Mouse (Mus musculus) neural tube, embryonic 11.5 days (tissue): ENCODE results near the gene Gng8. TPM values are rescaled to one million over a fixed set of nuclear protein-coding genes. Genes with fewer than 3 reads are reported as not detected.

Source experiments
- ATAC-seq: fragments of 200-750 bp; cut with Nextera tagmentation; 2 replicates; pipeline ENCODE4 v1.8.0; 2017; ENCODE audit warnings: moderate number of reproducible peaks, mild to moderate bottlenecking, moderate TSS enrichment, moderate library complexity; ENCODE audit not compliant: insufficient read depth, low FRiP score, low TSS enrichment
- DNase-seq: peaks from one replicate; pipeline ENCODE4 v3.0.0-alpha.2; 2015; ENCODE audit warnings: low spot score
- H3K27ac ChIP-seq: fragments of 300-500 bp; sonication (generic); 2 replicates; pipeline ENCODE4 v1.5.1; 2014; ENCODE audit warnings: low read depth, mild to moderate bottlenecking, low read length
- H3K27me3 ChIP-seq: fragments of 300-500 bp; sonication (generic); 2 replicates; pipeline ENCODE4 v1.6.1; 2014; ENCODE audit warnings: mild to moderate bottlenecking, low read length, mixed read lengths; ENCODE audit not compliant: control insufficient read depth, insufficient read depth
- H3K36me3 ChIP-seq: fragments of 300-500 bp; sonication (generic); 2 replicates; pipeline ENCODE4 v1.6.1; 2014; ENCODE audit warnings: mild to moderate bottlenecking, low read length, moderate library complexity, mixed read lengths; ENCODE audit not compliant: control insufficient read depth, insufficient read depth
- H3K4me1 ChIP-seq: fragments of 300-500 bp; sonication (generic); 2 replicates; pipeline ENCODE4 v1.6.1; 2014; ENCODE audit warnings: low read length, mixed read lengths; ENCODE audit not compliant: control insufficient read depth, insufficient read depth
- H3K4me2 ChIP-seq: fragments of 300-500 bp; sonication (generic); 2 replicates; pipeline ENCODE4 v1.6.1; 2014; ENCODE audit warnings: low read depth, mild to moderate bottlenecking, moderate library complexity
- H3K4me3 ChIP-seq: fragments of 300-500 bp; sonication (generic); 2 replicates; pipeline ENCODE4 v1.5.1; 2014; ENCODE audit warnings: low read depth, low read length
- H3K9ac ChIP-seq: fragments of 300-500 bp; sonication (generic); 2 replicates; pipeline ENCODE4 v1.6.1; 2014; ENCODE audit warnings: mild to moderate bottlenecking, low read length
- H3K9me3 ChIP-seq: fragments of 300-500 bp; sonication (generic); 2 replicates; pipeline ENCODE4 v1.6.1; 2016; ENCODE audit warnings: low read length; ENCODE audit not compliant: control insufficient read depth
- WGBS: fragments of 180-500 bp; shearing (Covaris S2); extraction: QIAGEN DNeasy Blood & Tissue Kit; methylation state at CpG from one replicate; pipeline ENCODE4 v1.1.7; 2014; 5-methylcytosine and 5-hydroxymethylcytosine counted together
- polyA plus RNA-seq: library from polyadenylated mRNA; unstranded; fragments of >200 nt; fragmentation: Nextera tagmentation; extraction: Ambion mirVana; gene quantifications from 2 replicates; pipeline ENCODE4 v1.2.1, GENCODE M21; 2014

Gene Gng8
- polyA plus RNA-seq, 1 experiment from 2014 or later, result 7.2 TPM

DNA sequence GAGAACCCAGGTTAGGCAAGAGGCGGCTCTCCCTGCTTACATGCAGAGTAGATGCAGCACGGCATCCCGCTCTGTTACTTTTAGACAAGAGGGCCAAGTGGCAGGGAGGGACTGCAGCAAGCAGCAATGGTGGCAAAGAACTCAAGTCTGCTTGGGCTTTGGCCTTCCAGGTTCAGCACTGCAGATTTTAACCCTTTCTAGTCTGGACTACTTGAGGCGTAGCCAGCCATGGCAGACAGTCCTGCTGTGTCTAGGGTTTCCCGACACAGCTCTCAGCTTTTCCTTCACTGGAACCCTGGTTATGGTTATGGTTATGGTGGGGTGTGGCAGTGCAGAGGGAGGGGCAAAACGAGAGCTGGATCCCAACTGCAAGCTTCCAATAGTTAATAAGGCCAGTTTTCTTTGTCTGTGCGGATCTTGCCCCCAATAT lies 28.6 kb downstream of the Gng8 start:
- H3K9me3 ChIP-seq, result no peaks in the 10 kb centered on the region
- H3K4me3 ChIP-seq, result no peak overlapping the region
- H3K9ac ChIP-seq, result no peak overlapping the region
- no peak overlapping the region for H3K4me2 ChIP-seq
- H3K4me1 ChIP-seq, result peaks cover 22% of the 10 kb centered on the region
- DNase-seq (no peak), ATAC-seq (no peak)
- H3K36me3 ChIP-seq, result peaks cover 24% of the 10 kb centered on the region
- no peak overlapping the region for H3K27ac ChIP-seq
- H3K27me3 ChIP-seq, result no peaks in the 10 kb centered on the region
- 88% methylated on average over 7 of the region's 7 CpGs for WGBS

- ATAC-seq, result no peak
- H3K4me2 ChIP-seq, result peak overlapping the region; percentile 90
- no peaks in the 10 kb centered on the region for H3K9me3 ChIP-seq
- DNase-seq, result no peak
- H3K27ac ChIP-seq, result peak overlapping the region; percentile 78
- H3K9ac ChIP-seq, result peak overlapping the region; percentile 47
- H3K4me3 ChIP-seq, result peak overlapping the region; percentile 89
- H3K36me3 ChIP-seq, result peaks cover 19% of the 10 kb centered on the region
- no peaks in the 10 kb centered on the region for H3K27me3 ChIP-seq
- H3K4me1 ChIP-seq, result peaks cover 22% of the 10 kb centered on the region
- 48% methylated on average over 21 of the region's 21 CpGs for WGBS
Observed at GRCm38 (mm10) chr7:16920818-16921791, 29.5 kb downstream of the Gng8 start.

GRCm38 (mm10) chr7:16921881-16922335 lies 30.3 kb downstream of the Gng8 start:
- Histone ChIP-seq H3K36me3 (peaks cover 14% of the 10 kb centered on the region), H3K4me1 (peaks cover 22% of the 10 kb centered on the region), H3K9ac (peak overlapping the region; percentile 91), H3K4me3 (peak overlapping the region; percentile 89), H3K27ac (peak overlapping the region; percentile 78), H3K27me3 (no peaks in the 10 kb centered on the region), H3K9me3 (no peaks in the 10 kb centered on the region), H3K4me2 (peak overlapping the region; percentile 90)
- no peak for DNase-seq
- 60% methylated on average over 6 of the region's 6 CpGs for WGBS
- ATAC-seq, result no peak

GRCm38 (mm10) chr7:16922360-16922973 lies 30.9 kb downstream of the Gng8 start:
- WGBS, result 55% methylated on average over 10 of the region's 10 CpGs
- peak overlapping the region; percentile 89 for H3K4me3 ChIP-seq
- no peaks in the 10 kb centered on the region for H3K9me3 ChIP-seq
- H3K36me3 ChIP-seq, result peaks cover 9% of the 10 kb centered on the region; the same call in 1 of the 2 replicates
- H3K27ac ChIP-seq, result no peak overlapping the region
- DNase-seq (no peak), ATAC-seq (no peak)
- H3K4me2 ChIP-seq, result peak overlapping the region; percentile 90
- peaks cover 22% of the 10 kb centered on the region for H3K4me1 ChIP-seq
- H3K9ac ChIP-seq, result peak overlapping the region; percentile 91
- H3K27me3 ChIP-seq, result no peaks in the 10 kb centered on the region

DNA sequence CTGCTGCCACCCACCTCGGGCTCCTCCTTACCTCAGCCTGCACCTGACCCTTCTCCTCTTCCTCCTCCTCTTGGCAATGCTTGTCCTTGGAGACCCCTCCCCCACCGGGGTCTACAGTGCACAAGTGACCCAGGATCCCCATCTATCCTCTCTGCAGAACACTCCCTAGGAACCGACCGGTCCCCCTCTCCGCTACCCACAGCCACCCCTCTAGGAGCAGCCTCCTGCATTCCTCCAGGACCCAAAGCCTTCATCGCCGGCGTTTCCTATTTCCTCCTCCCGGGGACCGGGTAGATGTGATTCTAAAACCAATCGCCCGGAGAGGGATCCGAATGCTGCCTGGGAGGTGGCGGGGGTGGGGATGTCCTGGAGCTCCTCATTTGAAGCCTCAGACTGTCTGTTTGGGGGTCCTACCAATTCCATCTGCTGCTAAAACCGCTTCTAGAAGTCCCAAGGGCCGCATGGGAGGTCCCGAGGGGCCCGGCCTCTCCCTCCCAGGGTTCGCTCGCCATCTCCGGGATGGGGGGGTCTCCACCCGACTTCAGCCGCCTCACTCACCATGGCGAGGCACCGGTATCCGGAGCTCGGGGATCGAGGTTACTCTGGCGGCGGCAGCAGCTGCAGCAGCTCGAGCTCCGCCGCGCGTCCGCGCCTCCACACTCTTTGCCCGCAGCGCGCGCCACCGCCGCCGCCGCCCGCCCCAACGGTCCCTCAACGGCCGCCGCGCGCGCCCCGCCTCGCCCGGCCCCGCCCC lies 31.9 kb downstream of the Gng8 start:
- peak overlapping the region; percentile 91 for H3K9ac ChIP-seq
- peaks cover 3% of the 10 kb centered on the region; the same call in 1 of the 2 replicates for H3K36me3 ChIP-seq
- peak overlapping the region; percentile 90 for H3K4me2 ChIP-seq
- peaks cover 22% of the 10 kb centered on the region for H3K4me1 ChIP-seq
- peak overlapping the region; percentile 90 for H3K27ac ChIP-seq
- H3K9me3 ChIP-seq, result no peaks in the 10 kb centered on the region
- ATAC-seq, result peak; percentile 65
- H3K27me3 ChIP-seq, result no peaks in the 10 kb centered on the region
- H3K4me3 ChIP-seq, result peak overlapping the region; percentile 89
- DNase-seq, result no peak
- under 1% methylated on average over 54 of the region's 57 CpGs for WGBS

DNA sequence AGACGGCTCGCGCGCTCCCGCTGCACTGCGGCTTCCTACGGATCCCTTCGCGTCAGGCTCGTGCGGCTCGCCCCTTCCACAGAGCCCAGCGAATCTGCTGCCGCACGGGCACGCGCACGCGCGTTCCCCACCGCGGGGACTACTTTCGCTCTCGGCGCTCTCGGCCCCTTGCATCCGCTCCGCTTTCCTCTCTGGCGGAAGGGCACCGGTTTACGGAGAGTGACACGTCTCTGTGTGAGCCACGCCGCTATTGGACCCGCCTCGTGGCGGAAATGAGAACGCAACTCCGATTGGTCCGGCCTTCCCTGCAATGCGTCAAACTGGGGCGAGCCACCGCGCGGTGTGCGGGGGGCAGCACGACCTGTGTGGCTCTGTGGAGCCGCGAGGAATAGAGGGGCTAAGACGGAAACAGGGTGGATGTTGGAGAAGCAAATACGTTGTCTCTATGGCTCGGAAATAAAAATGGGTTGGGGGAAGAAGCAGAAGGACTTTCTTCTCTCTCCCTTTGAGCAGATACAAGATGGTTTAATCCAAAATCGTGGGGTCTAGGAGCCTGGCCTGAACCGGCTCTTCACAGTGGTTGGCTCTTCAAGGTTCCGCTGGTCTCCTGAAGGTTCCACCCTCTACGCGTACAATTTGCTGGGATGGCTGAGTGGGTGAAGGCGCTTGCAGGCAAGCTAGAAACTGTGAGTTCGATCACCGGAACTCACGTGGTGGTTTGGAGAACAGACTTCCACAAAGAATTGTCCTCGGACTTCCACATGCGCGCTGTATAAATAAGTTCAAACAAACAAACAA lies 32.6 kb downstream of the Gng8 start, which contains the start of gene Calm3:
Gene Calm3 (minus strand): TSS at position 78 of the 798 bp plus-strand sequence.
- no peaks in the 10 kb centered on the region for H3K9me3 ChIP-seq
- ATAC-seq, result peak; percentile 91
- H3K36me3 ChIP-seq, result no peaks in the 10 kb centered on the region
- no peaks in the 10 kb centered on the region for H3K27me3 ChIP-seq
- peak; percentile 100 for DNase-seq
- peak within 1 kb of the TSS; percentile 90 for H3K27ac ChIP-seq
- H3K4me1 ChIP-seq, result peaks cover 22% of the 10 kb centered on the region
- H3K4me3 ChIP-seq, result peak within 1 kb of the TSS; percentile 89
- H3K9ac ChIP-seq, result peak within 1 kb of the TSS; percentile 91
- 2% methylated on average over 63 of the region's 64 CpGs for WGBS
- peak within 1 kb of the TSS; percentile 90 for H3K4me2 ChIP-seq

DNA sequence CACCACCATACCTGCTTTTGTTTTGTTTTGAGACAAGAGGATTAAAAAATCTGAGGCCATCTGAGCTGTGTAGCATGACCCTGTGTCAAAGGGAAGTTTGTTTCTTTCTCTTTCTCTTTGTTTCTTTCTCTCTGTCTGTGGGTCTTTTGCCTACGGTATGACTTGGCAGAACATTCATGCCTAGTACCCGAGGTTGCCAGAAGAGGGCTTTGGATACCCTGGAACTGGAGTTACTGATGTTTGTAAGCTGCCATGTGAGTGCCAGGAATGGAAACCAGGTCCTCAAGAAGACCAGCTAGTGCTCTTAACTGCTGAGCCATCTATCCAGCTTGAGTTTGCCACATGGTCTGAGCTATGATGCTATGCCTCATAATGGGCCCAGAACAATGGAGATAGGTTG lies 36.8 kb downstream of the Gng8 start:
- Histone ChIP-seq H3K36me3 (no peaks in the 10 kb centered on the region), H3K4me2 (no peak overlapping the region), H3K9me3 (no peaks in the 10 kb centered on the region), H3K4me3 (no peak overlapping the region), H3K27ac (no peak overlapping the region), H3K4me1 (no peaks in the 10 kb centered on the region), H3K9ac (no peak overlapping the region), H3K27me3 (no peaks in the 10 kb centered on the region)
- DNase-seq, result no peak
- 59% methylated on average over 2 of the region's 2 CpGs for WGBS
- ATAC-seq, result no peak

GRCm38 (mm10) chr7:16930850-16931249 lies 39.3 kb downstream of the Gng8 start:
- WGBS, result 7% methylated on average over 1 of the region's 1 CpGs

More at GRCm38 (mm10) chr7:16930850-16931249, 39.3 kb downstream of the Gng8 start:
- ATAC-seq (peak; percentile 20; the same call in 1 of the 2 replicates), DNase-seq (peak; percentile 67)
- H3K4me3 ChIP-seq, result no peak overlapping the region
- no peak overlapping the region for H3K27ac ChIP-seq
- H3K4me1 ChIP-seq, result no peaks in the 10 kb centered on the region
- H3K4me2 ChIP-seq, result no peak overlapping the region
- no peaks in the 10 kb centered on the region for H3K27me3 ChIP-seq
- H3K36me3 ChIP-seq, result no peaks in the 10 kb centered on the region
- H3K9me3 ChIP-seq, result no peaks in the 10 kb centered on the region
- H3K9ac ChIP-seq, result no peak overlapping the region
